Mouse (Mus musculus): ENCODE results near the gene Stx18.

GRCm38 (mm10) chr5:38126519-38127306, 88.2 kb downstream of the Stx18 start:
- no peak for TF ChIP-seq GATA1 (IDR thresholded peaks at IDR 0.05; ENCODE audit: low read length)
- TF ChIP-seq TAL1 (IDR thresholded peaks at IDR 0.05; ENCODE audit: low read length): no peak
